Mouse (Mus musculus) myocyte (in vitro differentiated cells): ENCODE measurements around the gene Colgalt2. TPM values are rescaled to one million over a fixed set of nuclear protein-coding genes. Genes with fewer than 3 reads are reported as not detected.

ENCODE experiments used
- H3K27me3 ChIP-seq: one replicate; pipeline ENCODE4 v1.6.1; 2011; ENCODE audit not compliant: control insufficient read depth, insufficient read depth, insufficient read length
- H3K36me3 ChIP-seq: one replicate; pipeline ENCODE4 v1.6.1; 2011; ENCODE audit not compliant: control insufficient read depth, insufficient read depth
- H3K4me2 ChIP-seq: one replicate; pipeline ENCODE4 v1.6.1; 2011; ENCODE audit warnings: low read depth, control low read depth
- H3K4me3 ChIP-seq: one replicate; pipeline ENCODE4 v1.5.1; 2011; ENCODE audit warnings: mild to moderate bottlenecking, control low read depth, moderate library complexity
- H3K79me2 ChIP-seq: one replicate; pipeline ENCODE4 v1.6.1; 2011; ENCODE audit not compliant: control insufficient read depth, insufficient read depth
- H3ac ChIP-seq: one replicate; pipeline ENCODE4 v1.6.1; 2011; ENCODE audit not compliant: control insufficient read depth, insufficient read length
- CEBPB ChIP-seq: IDR thresholded peaks from 2 replicates; pipeline ENCODE4 v1.6.1; 2011; ENCODE audit warnings: mild to moderate bottlenecking, moderate library complexity; ENCODE audit not compliant: poor library complexity, insufficient read depth, severe bottlenecking
- E2F4 ChIP-seq: IDR thresholded peaks from one replicate; pipeline ENCODE4 v1.6.1; 2011; ENCODE audit warnings: mild to moderate bottlenecking, control low read depth, moderate library complexity; ENCODE audit not compliant: insufficient read depth
- MAX ChIP-seq: IDR thresholded peaks from one replicate; pipeline ENCODE4 v1.6.1; 2011; ENCODE audit warnings: low read depth, mild to moderate bottlenecking, control low read depth
- MYOD1 ChIP-seq, 3 experiments: IDR thresholded peaks; one replicate each; pipeline ENCODE4 v1.6.1; 2011; ENCODE audit warnings: control low read depth in 2 of 3, low read depth in 2 of 3, mild to moderate bottlenecking in 2 of 3, moderate library complexity in 1 of 3; ENCODE audit not compliant: insufficient read length in 2 of 3, control insufficient read depth in 1 of 3
- MYOG ChIP-seq, 3 experiments: IDR thresholded peaks; one replicate each; pipeline ENCODE4 v1.6.1; 2011; ENCODE audit warnings: control low read depth in 2 of 3, low read depth in 2 of 3, mild to moderate bottlenecking in 2 of 3; ENCODE audit not compliant: insufficient read length in 2 of 3, control insufficient read depth in 1 of 3, insufficient read depth in 1 of 3
- POLR2A ChIP-seq: IDR thresholded peaks from one replicate; pipeline ENCODE4 v1.6.1; 2011; ENCODE audit warnings: low read depth, mild to moderate bottlenecking, control low read depth, moderate library complexity; ENCODE audit not compliant: insufficient read length
- POLR2AphosphoS2 ChIP-seq: IDR thresholded peaks from one replicate; pipeline ENCODE4 v1.6.1; 2011; ENCODE audit warnings: low read depth, control low read depth; ENCODE audit not compliant: insufficient read length
- REST ChIP-seq: IDR thresholded peaks from one replicate; pipeline ENCODE4 v1.6.1; 2011; ENCODE audit warnings: mild to moderate bottlenecking, control low read depth, moderate library complexity; ENCODE audit not compliant: insufficient read depth, insufficient read length
- SRF ChIP-seq: IDR thresholded peaks from one replicate; pipeline ENCODE4 v1.6.1; 2011; ENCODE audit warnings: low read depth; ENCODE audit not compliant: control insufficient read depth, insufficient read length
- TCF12 ChIP-seq: IDR thresholded peaks from one replicate; pipeline ENCODE4 v1.6.1; 2011; ENCODE audit warnings: mild to moderate bottlenecking, control low read depth; ENCODE audit not compliant: poor library complexity, insufficient read depth, severe bottlenecking
- TCF3 ChIP-seq: IDR thresholded peaks from one replicate; pipeline ENCODE4 v1.6.1; 2011; ENCODE audit warnings: low read depth, control low read depth; ENCODE audit not compliant: insufficient read length
- USF1 ChIP-seq: IDR thresholded peaks from one replicate; pipeline ENCODE4 v1.6.1; 2011; ENCODE audit warnings: low read depth, mild to moderate bottlenecking, control low read depth, moderate library complexity
- polyA plus RNA-seq: library from polyadenylated mRNA; unstranded; fragments of >200 nt; fragmentation: generic; extraction: Trizol; gene quantifications from one replicate; pipeline ENCODE4 v1.2.1, GENCODE M21; 2012; ENCODE audit warnings: missing spikeins

The Colgalt2 gene
- polyA plus RNA-seq, 1 experiment, result not detected

DNA sequence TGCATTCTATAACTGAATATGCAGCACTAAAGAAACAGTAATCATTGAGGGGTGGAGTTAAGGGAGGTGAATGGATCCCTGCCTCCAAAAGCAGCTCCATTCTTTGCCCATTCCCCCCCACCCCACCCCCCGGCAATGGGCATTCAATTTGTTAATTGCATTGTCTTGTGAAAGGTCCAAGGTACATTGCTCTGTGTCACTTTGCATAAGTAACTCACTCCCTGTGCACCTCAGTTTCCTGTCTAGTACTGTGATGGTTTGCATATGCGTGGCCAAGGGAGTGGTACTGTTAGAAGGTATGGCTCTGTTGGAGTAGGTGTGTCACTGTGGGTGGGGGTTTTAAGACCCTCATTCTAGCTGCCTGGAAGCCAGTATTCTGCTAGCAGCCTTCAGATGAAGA, 13.5 kb downstream of the Colgalt2 start:
- H3K27me3 ChIP-seq, result peaks cover 32% of the 10 kb centered on the region
- TF ChIP-seq SRF (no peak), CEBPB (no peak), TCF3 (no peak), MAX (no peak), MYOG (IDR thresholded peaks at IDR 0.05; ENCODE audit: control insufficient read depth in 1 of 3, insufficient read depth in 1 of 3, insufficient read length in 2 of 3, low read depth in 2 of 3) (no peak), E2F4 (no peak), POLR2AphosphoS2 (no peak), POLR2A (no peak)
- H3K36me3 ChIP-seq, result no peaks in the 10 kb centered on the region
- no peak overlapping the region for H3K4me3 ChIP-seq
- H3ac ChIP-seq, result no peak overlapping the region
- no peak overlapping the region for H3K4me2 ChIP-seq
- no peaks in the 10 kb centered on the region for H3K79me2 ChIP-seq

DNA sequence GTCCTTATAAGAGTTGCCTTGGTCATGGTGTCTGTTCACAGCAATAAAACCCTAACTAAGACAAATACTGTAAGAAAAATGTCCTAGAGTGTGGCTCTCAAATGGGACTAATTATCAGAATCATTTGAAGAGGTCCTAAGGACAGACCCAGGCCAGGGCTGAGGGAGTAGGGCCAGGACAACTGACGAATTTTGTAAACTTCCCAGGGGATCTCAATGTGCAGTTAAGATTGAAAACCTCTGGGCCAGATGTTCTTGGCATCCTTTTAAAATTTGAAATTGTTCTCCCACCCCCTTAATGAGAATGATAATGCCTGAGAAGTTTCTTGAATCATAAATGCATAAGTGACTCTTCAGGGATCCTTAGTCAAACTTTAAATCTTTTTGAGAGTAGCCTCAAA, 14.3 kb downstream of the Colgalt2 start:
- H3K4me2 ChIP-seq, result no peak overlapping the region
- no peak overlapping the region for H3ac ChIP-seq
- TF ChIP-seq SRF (no peak), MAX (no peak), TCF12 (no peak), REST (no peak), MYOD1 (IDR thresholded peaks at IDR 0.05; ENCODE audit: control insufficient read depth in 1 of 3, insufficient read length in 2 of 3, low read depth in 2 of 3) (no peak), USF1 (no peak), POLR2A (no peak), TCF3 (no peak), MYOG (IDR thresholded peaks at IDR 0.05; ENCODE audit: control insufficient read depth in 1 of 3, insufficient read depth in 1 of 3, insufficient read length in 2 of 3, low read depth in 2 of 3) (no peak), CEBPB (no peak), POLR2AphosphoS2 (no peak), E2F4 (no peak)
- peaks cover 37% of the 10 kb centered on the region for H3K27me3 ChIP-seq
- no peak overlapping the region for H3K4me3 ChIP-seq
- no peaks in the 10 kb centered on the region for H3K36me3 ChIP-seq
- H3K79me2 ChIP-seq, result no peaks in the 10 kb centered on the region

DNA sequence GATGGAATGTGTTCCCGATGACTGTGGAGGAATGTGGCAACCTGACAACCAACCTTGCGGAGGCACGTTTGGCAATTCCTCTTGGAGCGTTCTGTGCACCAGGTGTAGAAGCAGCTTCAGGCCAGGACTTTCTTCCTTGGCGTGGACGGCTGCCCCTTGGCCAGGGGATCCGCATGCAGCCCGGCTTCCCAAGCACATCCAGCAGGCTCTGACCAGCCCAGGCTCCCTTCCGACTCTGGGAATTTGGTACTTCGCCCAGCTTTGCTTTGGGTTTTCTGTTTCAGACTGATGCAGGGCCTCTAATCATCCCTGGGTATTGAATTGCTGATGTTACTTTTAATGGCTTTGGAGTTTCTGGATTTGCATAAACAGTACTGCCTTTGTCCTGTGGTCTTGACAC, 14.8 kb downstream of the Colgalt2 start:
- Histone ChIP-seq H3ac (no peak overlapping the region), H3K79me2 (no peaks in the 10 kb centered on the region), H3K4me3 (no peak overlapping the region), H3K4me2 (no peak overlapping the region), H3K27me3 (peaks cover 42% of the 10 kb centered on the region), H3K36me3 (no peaks in the 10 kb centered on the region)
- TF ChIP-seq USF1 (no peak), MYOG (IDR thresholded peaks at IDR 0.05; ENCODE audit: control insufficient read depth in 1 of 3, insufficient read depth in 1 of 3, insufficient read length in 2 of 3, low read depth in 2 of 3) (no peak), E2F4 (no peak), TCF12 (no peak), CEBPB (no peak), POLR2AphosphoS2 (no peak), TCF3 (no peak), MYOD1 (IDR thresholded peaks at IDR 0.05; ENCODE audit: control insufficient read depth in 1 of 3, insufficient read length in 2 of 3, low read depth in 2 of 3) (no peak), POLR2A (no peak), SRF (no peak), REST (no peak), MAX (no peak)

DNA sequence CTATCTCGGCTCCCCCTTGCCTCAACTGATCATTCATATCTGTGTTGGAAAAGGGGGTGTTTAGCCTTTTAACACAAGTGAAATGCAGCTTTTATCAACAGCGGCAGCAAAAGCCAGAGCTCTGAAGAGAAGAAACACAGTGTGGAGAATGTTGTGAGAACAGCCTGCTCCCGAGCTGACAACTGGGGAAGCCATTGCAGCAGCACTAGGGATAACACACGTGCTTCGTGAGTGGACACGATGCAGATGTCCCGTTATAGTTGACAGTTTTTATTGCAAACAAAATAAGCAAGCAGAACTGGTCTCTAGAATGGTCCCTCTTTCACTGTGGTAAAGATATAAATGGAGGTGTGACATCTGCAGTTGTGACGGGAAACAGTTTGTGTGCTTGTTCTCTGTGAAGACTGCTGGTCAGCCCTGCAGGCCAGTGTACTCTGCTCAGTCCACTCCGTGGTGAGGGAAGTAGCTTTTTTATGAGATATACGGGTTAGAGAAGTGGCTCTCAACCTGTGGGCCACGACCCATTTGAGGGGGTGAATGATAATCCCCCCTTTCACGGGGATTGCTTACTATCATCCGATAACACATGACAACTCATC, 16.8 kb downstream of the Colgalt2 start:
- Histone ChIP-seq H3K79me2 (no peaks in the 10 kb centered on the region), H3ac (no peak overlapping the region), H3K36me3 (no peaks in the 10 kb centered on the region), H3K4me2 (no peak overlapping the region), H3K4me3 (no peak overlapping the region), H3K27me3 (peaks cover 42% of the 10 kb centered on the region)
- TF ChIP-seq E2F4 (no peak), POLR2A (no peak), MYOD1 (IDR thresholded peaks at IDR 0.05; ENCODE audit: control insufficient read depth in 1 of 3, insufficient read length in 2 of 3, low read depth in 2 of 3) (no peak), SRF (no peak), TCF3 (no peak), USF1 (no peak), MYOG (IDR thresholded peaks at IDR 0.05; ENCODE audit: control insufficient read depth in 1 of 3, insufficient read depth in 1 of 3, insufficient read length in 2 of 3, low read depth in 2 of 3) (no peak), MAX (no peak), REST (no peak), CEBPB (no peak), POLR2AphosphoS2 (no peak), TCF12 (no peak)
